Mouse (Mus musculus) cortical plate, adult 2 months (tissue): ENCODE data around the gene Ttll3.

Source experiments
- CTCF ChIP-seq: fragments of 200-500 bp; IDR thresholded peaks from 2 replicates; pipeline ENCODE4 v1.5.1; 2011; ENCODE audit warnings: mild to moderate bottlenecking, control low read depth, low read length; ENCODE audit not compliant: insufficient read depth; ENCODE audit errors: extremely low read depth
- POLR2A ChIP-seq: fragments of 200-500 bp; IDR thresholded peaks from 2 replicates; pipeline ENCODE4 v1.6.1; 2011; ENCODE audit warnings: mild to moderate bottlenecking, low read length, control low read depth; ENCODE audit not compliant: insufficient read depth; ENCODE audit errors: extremely low read depth

DNA sequence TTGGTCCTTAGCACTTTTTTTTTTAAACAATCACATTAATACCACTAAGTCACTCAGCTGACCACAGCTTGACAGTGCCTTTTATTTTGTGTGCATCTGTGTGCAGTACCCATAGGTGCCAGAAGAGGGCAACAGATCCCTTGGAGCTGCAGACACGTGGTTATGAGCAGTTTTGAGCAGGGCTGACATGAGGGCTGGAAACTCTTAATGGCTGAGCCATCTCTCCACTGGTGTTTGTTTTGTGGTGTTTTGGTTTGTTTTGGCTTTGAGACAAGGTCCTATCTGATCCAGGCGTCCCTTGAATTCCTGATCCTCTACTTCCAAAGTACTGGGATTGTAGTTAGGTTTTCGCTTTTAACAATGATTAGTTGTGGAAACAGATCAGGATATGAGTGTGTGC, 38.3 kb downstream of the Ttll3 start:
- TF ChIP-seq POLR2A = no peak
- no peak for TF ChIP-seq CTCF
